Mouse (Mus musculus) ES-Bruce4 (cell line): Measurements from ENCODE around the gene Otub2.

Experiments used
- CTCF ChIP-seq: IDR thresholded peaks from one replicate; pipeline ENCODE4 v1.8.1; 2011; ENCODE audit warnings: low read depth, low read length
- EP300 ChIP-seq: IDR thresholded peaks from 2 replicates; pipeline ENCODE4 v1.6.1; 2011; ENCODE audit warnings: low read depth, low read length; ENCODE audit not compliant: insufficient read depth
- POLR2A ChIP-seq: IDR thresholded peaks from one replicate; pipeline ENCODE4 v1.8.1; 2011; ENCODE audit warnings: low read length; ENCODE audit not compliant: insufficient read depth

- TF ChIP-seq CTCF: no peak
- no peak for TF ChIP-seq POLR2A
- TF ChIP-seq EP300: no peak
Observed at GRCm38 (mm10) chr12:103358216-103358615, 30.3 kb upstream of the Otub2 start.
